Mouse (Mus musculus) CH12.LX (cell line): ENCODE data around the gene Cap2. TPM values are rescaled to one million over a fixed set of nuclear protein-coding genes. Genes with fewer than 3 reads are reported as not detected.

Experiments used
- DNase-seq: peaks from one replicate; pipeline ENCODE4 v3.0.0-alpha.2; 2013; ENCODE audit errors: extremely low read depth
- H3K27ac ChIP-seq: 2 replicates; pipeline ENCODE4 v1.5.1; 2012; ENCODE audit warnings: low read depth, mild to moderate bottlenecking, control low read depth, moderate library complexity; ENCODE audit not compliant: insufficient read depth
- H3K27me3 ChIP-seq: replicated peaks from 2 replicates; pipeline ENCODE3; 2012; ENCODE audit warnings: inconsistent platforms
- H3K36me3 ChIP-seq, 2 experiments: replicated peaks in 1 of 2; 2 replicates each; pipeline versions ENCODE3 to v1.6.1; 2012; ENCODE audit warnings: inconsistent platforms in 1 of 2, low read length in 1 of 2, mild to moderate bottlenecking in 1 of 2, mixed read lengths in 1 of 2, moderate library complexity in 1 of 2; ENCODE audit not compliant: control insufficient read depth in 1 of 2, insufficient read depth in 1 of 2
- H3K4me1 ChIP-seq, 2 experiments: 2 replicates each; pipeline ENCODE4 v1.6.1; 2012; ENCODE audit warnings: inconsistent platforms in 1 of 2, moderate library complexity in 1 of 2; ENCODE audit not compliant: insufficient read depth in 2 of 2, control insufficient read depth in 1 of 2
- H3K4me2 ChIP-seq: 2 replicates; pipeline ENCODE4 v1.6.1; 2012; ENCODE audit warnings: low read depth, mild to moderate bottlenecking, control low read depth; ENCODE audit not compliant: poor library complexity, insufficient read depth, severe bottlenecking
- H3K4me3 ChIP-seq, 3 experiments: fragments of 150-350 bp in 1 of 3; sonication (generic) in 1 of 3; replicated peaks in 1 of 3; 2 replicates each; pipeline versions ENCODE3 to v1.5.1; 2011 to 2012; ENCODE audit warnings: low read depth in 2 of 3, low read length in 2 of 3, mild to moderate bottlenecking in 2 of 3, moderate library complexity in 2 of 3, control low read depth in 1 of 3, improper control_type of control experiment in 1 of 3, inconsistent platforms in 1 of 3, mixed read lengths in 1 of 3; ENCODE audit not compliant: poor library complexity in 1 of 3
- H3K79me2 ChIP-seq: replicated peaks from 2 replicates; pipeline ENCODE4 v1.6.1; 2012; ENCODE audit warnings: mild to moderate bottlenecking, moderate library complexity; ENCODE audit not compliant: control insufficient read depth, poor library complexity, insufficient read depth, severe bottlenecking; ENCODE audit errors: extremely low read depth
- H3K9ac ChIP-seq: 2 replicates; pipeline ENCODE4 v1.6.1; 2012; ENCODE audit warnings: low read depth, mild to moderate bottlenecking, control low read depth, moderate library complexity; ENCODE audit not compliant: insufficient read depth
- H3K9me3 ChIP-seq: replicated peaks from 2 replicates; pipeline ENCODE3; 2012; ENCODE audit warnings: low read length, inconsistent platforms, mixed read lengths
- BHLHE40 ChIP-seq: IDR thresholded peaks from 2 replicates; pipeline ENCODE4 v1.6.1; 2011; ENCODE audit warnings: mild to moderate bottlenecking, low read depth, low read length, improper control_type of control experiment
- CHD1 ChIP-seq: IDR thresholded peaks from 2 replicates; pipeline ENCODE4 v1.6.1; 2012; ENCODE audit warnings: low read depth, low read length, improper control_type of control experiment, inconsistent platforms
- CHD2 ChIP-seq: IDR thresholded peaks from 2 replicates; pipeline ENCODE4 v1.6.1; 2011; ENCODE audit warnings: low read length, improper control_type of control experiment
- CTCF ChIP-seq, 2 experiments: IDR thresholded peaks in 1 of 2; conservative IDR thresholded peaks in 1 of 2; 2 replicates each; pipeline ENCODE4 v1.5.1; 2011 to 2012; ENCODE audit warnings: low read depth in 2 of 2, low read length in 2 of 2, improper control_type of control experiment in 1 of 2, inconsistent platforms in 1 of 2, mild to moderate bottlenecking in 1 of 2, moderate library complexity in 1 of 2
- E2F4 ChIP-seq: IDR thresholded peaks from 2 replicates; pipeline ENCODE4 v1.6.1; 2011; ENCODE audit warnings: low read depth, low read length, improper control_type of control experiment; ENCODE audit not compliant: insufficient replicate concordance
- EP300 ChIP-seq: IDR thresholded peaks from 2 replicates; pipeline ENCODE4 v1.6.1; 2011; ENCODE audit warnings: low read length, improper control_type of control experiment
- ETS1 ChIP-seq: conservative IDR thresholded peaks from 2 replicates; pipeline ENCODE4 v1.6.1; 2012; ENCODE audit warnings: low read depth, mild to moderate bottlenecking, inconsistent platforms, low read length, improper control_type of control experiment, moderate library complexity
- GABPA ChIP-seq: IDR thresholded peaks from 2 replicates; pipeline ENCODE4 v1.6.1; 2012; ENCODE audit warnings: low read depth, low read length, improper control_type of control experiment, inconsistent platforms; ENCODE audit not compliant: insufficient replicate concordance
- JUN ChIP-seq: IDR thresholded peaks from 2 replicates; pipeline ENCODE4 v1.6.1; 2011; ENCODE audit warnings: low read depth, mild to moderate bottlenecking, low read length, improper control_type of control experiment, moderate library complexity; ENCODE audit not compliant: insufficient read depth
- JUND ChIP-seq: conservative IDR thresholded peaks from 2 replicates; pipeline ENCODE4 v1.6.1; 2011; ENCODE audit warnings: low read depth, low read length, improper control_type of control experiment
- KAT2A ChIP-seq: IDR thresholded peaks from 2 replicates; pipeline ENCODE4 v1.6.1; 2012; ENCODE audit warnings: low read length, improper control_type of control experiment, inconsistent platforms; ENCODE audit not compliant: insufficient replicate concordance
- MAX ChIP-seq: IDR thresholded peaks from 2 replicates; pipeline ENCODE4 v1.6.1; 2011; ENCODE audit warnings: low read length, improper control_type of control experiment
- MEF2A ChIP-seq: IDR thresholded peaks from 2 replicates; pipeline ENCODE4 v1.6.1; 2014; ENCODE audit warnings: low read depth, mild to moderate bottlenecking, inconsistent platforms, low read length, improper control_type of control experiment, borderline replicate concordance
- MXI1 ChIP-seq: IDR thresholded peaks from 2 replicates; pipeline ENCODE4 v1.6.1; 2011; ENCODE audit warnings: mild to moderate bottlenecking, low read depth, low read length, improper control_type of control experiment
- MYC ChIP-seq: IDR thresholded peaks from 2 replicates; pipeline ENCODE4 v1.6.1; 2011; ENCODE audit warnings: low read depth, mild to moderate bottlenecking, improper control_type of control experiment, low read length
- PAX5 ChIP-seq: IDR thresholded peaks from 2 replicates; pipeline ENCODE4 v1.6.1; 2012; ENCODE audit warnings: low read length, inconsistent platforms, mixed read lengths
- POLR2A ChIP-seq: IDR thresholded peaks from 2 replicates; pipeline ENCODE4 v1.6.1; 2011; ENCODE audit warnings: low read depth, mild to moderate bottlenecking, improper control_type of control experiment, low read length
- POLR2AphosphoS2 ChIP-seq: IDR thresholded peaks from 2 replicates; pipeline ENCODE4 v1.6.1; 2011; ENCODE audit warnings: low read depth, low read length, improper control_type of control experiment
- RAD21 ChIP-seq: IDR thresholded peaks from 2 replicates; pipeline ENCODE4 v1.6.1; 2011; ENCODE audit warnings: low read depth, mild to moderate bottlenecking, low read length, improper control_type of control experiment, moderate library complexity
- RCOR1 ChIP-seq: conservative IDR thresholded peaks from 2 replicates; pipeline ENCODE4 v1.6.1; 2012; ENCODE audit warnings: low read depth, mild to moderate bottlenecking, inconsistent platforms, low read length, improper control_type of control experiment
- SIN3A ChIP-seq: IDR thresholded peaks from 2 replicates; pipeline ENCODE4 v1.6.1; 2012; ENCODE audit warnings: low read length, improper control_type of control experiment, inconsistent platforms
- SMC3 ChIP-seq: IDR thresholded peaks from 2 replicates; pipeline ENCODE4 v1.6.1; 2011; ENCODE audit warnings: low read depth, low read length, improper control_type of control experiment
- TCF12 ChIP-seq: IDR thresholded peaks from 2 replicates; pipeline ENCODE4 v1.6.1; 2014; ENCODE audit warnings: low read depth, mild to moderate bottlenecking, inconsistent platforms, low read length, improper control_type of control experiment
- USF1 ChIP-seq: IDR thresholded peaks from 2 replicates; pipeline ENCODE4 v1.6.1; 2014; ENCODE audit warnings: low read depth, mild to moderate bottlenecking, inconsistent platforms, low read length, improper control_type of control experiment
- USF2 ChIP-seq: conservative IDR thresholded peaks from 2 replicates; pipeline ENCODE4 v1.6.1; 2011; ENCODE audit warnings: low read depth, low read length, improper control_type of control experiment
- ZC3H11A ChIP-seq: IDR thresholded peaks from 2 replicates; pipeline ENCODE4 v1.6.1; 2012; ENCODE audit warnings: low read depth, mild to moderate bottlenecking, inconsistent platforms, low read length, improper control_type of control experiment
- ZKSCAN1 ChIP-seq: IDR thresholded peaks from 2 replicates; pipeline ENCODE4 v1.6.1; 2012; ENCODE audit warnings: low read depth, inconsistent platforms, low read length, improper control_type of control experiment, borderline replicate concordance
- ZMIZ1 ChIP-seq: IDR thresholded peaks from 2 replicates; pipeline ENCODE4 v1.6.1; 2012; ENCODE audit warnings: low read depth, mild to moderate bottlenecking, inconsistent platforms, low read length, improper control_type of control experiment
- ZNF384 ChIP-seq: IDR thresholded peaks from 2 replicates; pipeline ENCODE4 v1.6.1; 2012; ENCODE audit warnings: low read depth, low read length, improper control_type of control experiment, inconsistent platforms
- dilution Hi-C: fragments of 300-500 bp; cut with MboI; formaldehyde crosslinking; loops from 2 replicates; pipeline ENCODE4 v1.14.3; 2020; ENCODE audit warnings: low sequenced_read_pairs; ENCODE audit not compliant: extremely low pct_unique_long_range_greater_than_20kb, extremely low pct_ligation_motif_present
- in situ Hi-C: fragments of 300-500 bp; cut with MboI; formaldehyde crosslinking; loops from 3 replicates; pipeline ENCODE4 v1.14.3; 2019; ENCODE audit warnings: low sequenced_read_pairs, low pct_ligation_motif_present, low pct_unique_long_range_greater_than_20kb, mixed read lengths
- polyA plus RNA-seq: library from polyadenylated mRNA; unstranded; fragments of >175 nt; gene quantifications from 2 replicates; pipeline ENCODE4 v1.2.1, GENCODE M21; 2012; ENCODE audit warnings: low read depth; ENCODE audit not compliant: insufficient read length
- total RNA-seq, 2 experiments: library from RNA; depleted of rRNA; stranded (reverse); fragments of 300-350 nt in 1 of 2; fragments of >200 nt in 1 of 2; gene quantifications; 2 replicates each; pipeline ENCODE4 v1.2.3; 2012 to 2014

Gene Cap2
- total and polyA plus RNA-seq, 3 experiments, result 0.04 to 0.11 TPM; not detected in 1

DNA sequence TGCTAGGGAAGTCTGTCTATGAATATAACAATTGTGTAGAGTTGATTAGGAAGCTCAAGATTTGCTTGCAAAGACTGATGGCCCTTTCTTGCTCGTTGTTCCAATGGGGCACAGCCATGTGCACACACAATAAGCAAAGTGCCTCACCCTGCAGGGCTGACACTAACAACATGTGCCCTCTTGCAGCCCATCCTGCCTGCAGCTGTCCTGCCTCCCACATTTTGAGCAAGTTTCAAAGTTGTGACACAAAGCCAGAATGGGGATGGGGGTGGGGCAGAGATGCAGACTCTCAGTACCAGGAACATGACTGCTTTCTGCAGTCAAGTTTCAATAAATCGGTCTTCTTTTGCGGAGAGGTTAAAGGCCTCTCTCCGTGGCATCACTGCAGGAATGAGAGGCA, 152.0 kb downstream of the Cap2 start:
- dilution Hi-C loops, result no loop called here

DNA sequence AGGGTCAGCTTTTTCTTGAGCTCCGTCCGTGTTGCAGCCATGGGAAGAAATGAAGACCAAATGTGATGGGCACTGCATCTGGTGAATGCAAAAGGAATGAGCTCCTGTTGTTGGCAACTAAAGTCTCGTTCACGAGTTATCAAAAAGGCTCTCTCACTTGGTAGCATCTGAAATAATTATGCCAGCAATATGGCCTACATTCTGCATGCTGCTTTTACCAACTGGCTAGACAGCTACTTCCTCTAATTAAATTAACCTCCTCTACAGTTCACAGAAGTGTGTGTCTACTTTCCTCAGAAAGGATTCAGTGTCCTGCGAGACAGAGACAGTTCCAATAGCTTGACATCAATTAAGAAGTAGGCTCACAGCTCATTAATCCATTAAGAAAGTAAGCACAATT, 152.9 kb downstream of the Cap2 start:
- H3K36me3 ChIP-seq, result no peaks in the 10 kb centered on the region
- TF ChIP-seq E2F4, result no peak
- no peak for TF ChIP-seq MXI1
- TF ChIP-seq USF2, result no peak
- no peak for TF ChIP-seq CHD1
- no peak for TF ChIP-seq ZC3H11A
- TF ChIP-seq RAD21, result no peak
- no peak for TF ChIP-seq SMC3
- TF ChIP-seq CTCF (conservative IDR thresholded peaks at IDR 0.05 in 1 of 2, IDR thresholded peaks at IDR 0.05 in 1 of 2; ENCODE audit: low read depth in 2 of 2, low read length in 2 of 2), result no peak
- TF ChIP-seq ZMIZ1, result no peak
- no peak for TF ChIP-seq EP300
- no peak for TF ChIP-seq MEF2A
- no peak for TF ChIP-seq JUND
- no peak for TF ChIP-seq ZNF384
- no peak for TF ChIP-seq POLR2AphosphoS2
- no peak for TF ChIP-seq ETS1
- no peak for TF ChIP-seq MAX
- TF ChIP-seq POLR2A, result no peak
- no peak for TF ChIP-seq ZKSCAN1
- TF ChIP-seq, all 38 proteins: peak for 0
- no peak for DNase-seq
- H3K4me3 ChIP-seq, result no peak overlapping the region
- no peak overlapping the region for H3K4me2 ChIP-seq
- no peaks in the 10 kb centered on the region for H3K79me2 ChIP-seq
- dilution Hi-C loops, result no loop called here
- H3K9ac ChIP-seq, result no peak overlapping the region
- no peaks in the 10 kb centered on the region for H3K27me3 ChIP-seq
- peaks cover 7% of the 10 kb centered on the region for H3K9me3 ChIP-seq
- H3K27ac ChIP-seq, result no peak overlapping the region
- no peaks in the 10 kb centered on the region for H3K4me1 ChIP-seq
- in situ Hi-C loops, result loop anchor here (25.0 kb wide), 1 partner anchor 1117 kb away; no protein-coding TSS in a partner anchor

More for the DNA sequence above, 152.0 kb downstream of the Cap2 start:
- Histone ChIP-seq H3K36me3 (no peaks in the 10 kb centered on the region), H3K4me1 (no peaks in the 10 kb centered on the region), H3K27me3 (no peaks in the 10 kb centered on the region), H3K9ac (no peak overlapping the region), H3K27ac (no peak overlapping the region), H3K79me2 (no peaks in the 10 kb centered on the region), H3K9me3 (peaks cover 7% of the 10 kb centered on the region), H3K4me2 (no peak overlapping the region), H3K4me3 (no peak overlapping the region)
- no peak for TF ChIP-seq BHLHE40
- TF ChIP-seq MEF2A, result no peak
- TF ChIP-seq JUN, result no peak
- TF ChIP-seq KAT2A, result no peak
- no peak for TF ChIP-seq TCF12
- no peak for TF ChIP-seq MYC
- TF ChIP-seq SIN3A, result no peak
- no peak for TF ChIP-seq RCOR1
- no peak for TF ChIP-seq PAX5
- no peak for TF ChIP-seq CHD1
- no peak for TF ChIP-seq POLR2A
- no peak for TF ChIP-seq USF1
- TF ChIP-seq ETS1, result no peak
- no peak for TF ChIP-seq POLR2AphosphoS2
- TF ChIP-seq CTCF (conservative IDR thresholded peaks at IDR 0.05 in 1 of 2, IDR thresholded peaks at IDR 0.05 in 1 of 2; ENCODE audit: low read depth in 2 of 2, low read length in 2 of 2), result no peak
- TF ChIP-seq CHD2, result no peak
- no peak for TF ChIP-seq MAX
- TF ChIP-seq ZKSCAN1, result no peak
- no peak for TF ChIP-seq GABPA
- no peak for DNase-seq
- in situ Hi-C loops, result loop anchor here (25.0 kb wide), 1 partner anchor 1116 kb away; no protein-coding TSS in a partner anchor
